Mouse (Mus musculus): ENCODE measurements around the gene Thsd4.

GRCm38 (mm10) chr9:60227727-60228126 lies 294.1 kb downstream of the Thsd4 start:
- TF ChIP-seq CTCF (IDR thresholded peaks at IDR 0.05; ENCODE audit: low read depth) (no peak), EP300 (IDR thresholded peaks at IDR 0.05; ENCODE audit: low read depth) (no peak)
